Mouse (Mus musculus) naive thymus-derived CD4-positive, alpha-beta T cell, adult 2 months (primary cell): ENCODE results near the gene Itpr2.

ENCODE experiments used
- DNase-seq: peaks from one replicate; pipeline ENCODE4 v3.0.0-alpha.2; 2011; ENCODE audit warnings: low read depth

Gene Itpr2

DNA sequence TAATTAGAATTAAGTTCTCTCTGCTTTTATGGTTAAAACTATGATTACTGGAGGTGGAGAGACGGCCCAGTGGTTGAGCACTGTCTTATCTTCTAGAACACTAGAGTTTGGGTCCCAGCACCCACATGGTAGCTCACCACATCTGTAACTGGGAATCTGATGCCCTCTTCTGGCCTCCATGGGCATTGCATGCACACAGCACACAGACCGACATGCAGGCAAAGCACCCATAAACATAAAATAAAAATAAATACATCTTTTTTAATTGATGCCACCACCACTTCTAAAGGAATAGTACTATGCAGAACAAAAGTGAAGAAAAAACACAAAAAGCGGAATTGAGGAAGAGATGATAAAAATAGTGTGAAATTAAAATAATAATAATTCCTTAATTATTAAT lies 243.8 kb downstream of the Itpr2 start:
- DNase-seq = peak; percentile 18

DNA sequence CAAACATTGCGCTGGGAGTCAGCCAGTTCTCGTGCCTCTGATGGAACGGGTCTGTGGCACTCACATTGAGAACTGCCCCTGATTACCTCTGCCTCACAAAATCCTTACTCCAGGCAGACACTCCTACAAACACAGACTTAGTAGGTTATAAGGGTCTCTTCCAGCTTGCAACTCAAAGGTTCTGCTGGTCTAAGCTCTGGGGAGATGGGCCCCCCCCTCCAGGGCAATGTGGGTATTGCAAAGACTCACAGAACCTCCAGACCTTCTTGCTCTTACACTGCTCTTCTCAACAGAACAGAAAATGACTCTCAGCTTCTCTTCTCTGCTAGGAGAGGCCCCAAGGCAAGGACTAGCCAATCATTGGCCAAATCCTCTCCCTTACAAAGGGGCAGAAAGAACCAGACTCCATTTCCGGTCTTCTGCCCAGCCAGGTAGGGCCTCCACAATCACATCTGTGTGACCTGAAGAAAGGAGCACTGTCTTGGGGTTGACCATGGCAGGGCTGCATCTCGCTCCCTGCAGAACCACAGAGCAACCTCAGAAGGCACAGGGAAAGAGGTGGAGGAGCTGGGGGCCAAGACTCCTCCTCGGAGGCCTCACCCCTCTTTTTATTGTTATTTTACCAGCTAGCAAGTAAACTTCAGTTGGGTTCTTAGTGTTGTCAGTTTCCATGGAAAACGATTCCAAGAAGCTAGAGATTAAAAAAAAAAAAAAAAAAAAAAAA lies 244.9 kb downstream of the Itpr2 start:
- peak; percentile 20 for DNase-seq

DNA sequence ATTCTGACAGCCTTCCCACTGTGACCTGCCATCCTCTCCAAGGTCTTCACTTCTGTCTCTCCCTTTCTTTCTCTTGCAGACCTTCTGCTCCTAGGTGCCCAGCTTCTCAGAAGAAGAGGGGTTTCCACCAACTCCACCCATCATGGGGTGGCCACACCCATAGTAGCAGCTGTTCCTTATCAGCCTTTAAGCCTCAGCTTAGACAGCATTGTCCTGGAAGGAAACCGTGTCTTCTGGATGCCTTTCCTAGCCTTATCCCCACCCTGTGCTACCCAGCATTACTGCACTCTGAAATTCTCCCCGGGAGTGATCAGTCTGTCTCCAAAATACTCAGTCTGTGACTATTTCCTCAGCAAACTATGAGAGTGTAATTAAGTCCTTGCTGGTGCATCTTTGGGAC lies 245.6 kb downstream of the Itpr2 start:
- no peak for DNase-seq

DNA sequence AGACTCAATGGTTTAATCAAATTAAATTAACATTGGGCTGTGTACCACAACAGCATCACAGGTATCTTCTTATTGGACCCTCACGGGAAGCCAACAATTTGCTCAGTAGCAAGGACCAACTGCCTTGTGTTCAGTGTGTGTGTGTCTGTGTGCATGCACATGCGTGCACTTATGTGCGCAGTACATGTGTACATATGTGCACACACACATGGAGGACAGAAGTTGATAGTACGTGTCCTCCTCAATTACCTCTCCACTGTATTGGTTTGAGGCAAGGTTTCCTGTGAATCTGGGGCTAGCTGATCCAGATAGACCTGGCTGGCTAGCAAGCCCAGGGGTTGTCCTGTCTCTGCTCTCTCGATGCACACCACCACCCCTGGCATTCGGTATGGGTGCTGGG lies 246.4 kb downstream of the Itpr2 start:
- DNase-seq = no peak

DNA sequence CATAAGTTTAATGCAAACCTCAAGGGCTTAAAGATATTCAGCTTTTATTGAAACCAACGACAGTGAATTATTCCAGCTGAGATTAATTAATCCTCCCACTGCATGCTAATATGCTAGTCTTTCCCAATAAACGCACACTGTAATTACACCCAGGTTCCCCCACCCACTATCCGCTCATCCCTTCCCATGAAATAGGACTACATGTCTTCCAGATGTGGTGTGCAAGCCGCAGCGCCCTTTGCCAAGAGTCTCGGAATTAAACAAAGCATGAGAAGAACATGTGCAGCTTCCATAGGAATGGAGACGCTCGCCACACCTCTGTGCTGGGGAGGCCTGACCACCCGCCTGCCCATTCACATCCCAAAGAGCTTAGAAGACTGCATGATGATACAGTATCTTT lies 247.1 kb downstream of the Itpr2 start:
- DNase-seq = no peak

DNA sequence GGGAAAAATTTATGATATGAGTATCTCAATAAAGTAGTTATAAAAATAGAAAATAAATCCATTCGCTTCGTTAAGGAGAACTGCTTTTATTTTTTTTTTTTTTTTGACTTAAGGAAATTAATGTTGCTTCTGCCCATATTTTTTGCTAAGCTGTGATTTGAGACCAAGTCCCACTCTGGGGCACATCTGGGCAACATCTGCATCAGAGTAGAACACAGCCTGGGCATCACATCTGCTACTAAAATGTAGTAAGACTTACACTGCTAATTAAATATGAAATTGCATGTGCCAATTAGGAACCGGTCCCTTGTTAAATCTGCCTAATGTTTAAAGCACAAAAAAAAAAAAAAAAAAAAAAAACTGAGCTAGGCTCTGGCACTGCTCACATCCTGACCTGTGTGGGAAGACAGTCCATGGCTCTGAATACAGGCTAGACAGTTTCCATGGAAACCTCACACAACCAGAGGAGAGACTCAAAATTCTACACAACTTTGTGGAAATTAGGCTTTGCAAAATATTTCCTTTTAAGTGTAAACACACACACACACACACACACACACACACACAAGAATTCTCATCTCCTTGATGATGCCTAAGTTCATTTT lies 247.7 kb downstream of the Itpr2 start:
- no peak for DNase-seq

DNA sequence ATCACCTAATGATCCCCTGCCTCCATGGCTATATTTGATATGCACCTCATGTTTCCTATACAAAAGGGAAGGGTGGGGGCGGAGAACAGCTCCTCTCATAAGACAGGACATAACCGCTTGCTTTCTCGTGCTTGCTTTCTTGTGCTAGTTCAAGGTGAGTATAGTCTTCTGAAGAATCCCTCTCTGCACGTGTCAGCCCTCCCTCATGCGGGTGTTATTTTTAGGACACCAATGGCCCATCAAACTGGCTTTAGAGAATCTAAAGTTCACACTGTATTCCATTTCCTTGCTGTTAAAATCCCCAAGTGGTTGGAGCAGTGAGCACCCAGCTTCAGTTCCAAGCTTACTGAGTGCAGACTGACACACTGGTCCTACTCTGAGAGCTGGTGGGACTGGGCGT lies 252.9 kb downstream of the Itpr2 start:
- DNase-seq = no peak

DNA sequence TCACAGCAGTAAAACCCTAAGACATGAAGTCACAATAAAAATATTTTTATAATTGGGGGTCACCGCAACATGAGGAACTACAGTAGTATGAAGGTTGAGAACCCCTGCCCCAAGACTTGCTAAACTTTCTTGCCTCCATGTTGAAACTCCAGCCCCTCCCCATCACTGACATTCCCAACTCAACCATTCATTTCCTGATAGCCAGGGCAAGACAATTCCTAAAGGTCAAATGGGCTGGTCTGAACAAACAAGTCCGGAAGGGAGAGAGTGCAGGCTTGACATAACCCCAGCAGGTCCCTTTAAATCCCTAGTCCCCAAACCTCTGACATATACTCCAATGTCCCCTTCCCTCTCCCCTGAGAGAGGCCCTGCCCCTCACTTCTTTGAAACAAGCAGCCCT lies 253.7 kb downstream of the Itpr2 start:
- DNase-seq = no peak

DNA sequence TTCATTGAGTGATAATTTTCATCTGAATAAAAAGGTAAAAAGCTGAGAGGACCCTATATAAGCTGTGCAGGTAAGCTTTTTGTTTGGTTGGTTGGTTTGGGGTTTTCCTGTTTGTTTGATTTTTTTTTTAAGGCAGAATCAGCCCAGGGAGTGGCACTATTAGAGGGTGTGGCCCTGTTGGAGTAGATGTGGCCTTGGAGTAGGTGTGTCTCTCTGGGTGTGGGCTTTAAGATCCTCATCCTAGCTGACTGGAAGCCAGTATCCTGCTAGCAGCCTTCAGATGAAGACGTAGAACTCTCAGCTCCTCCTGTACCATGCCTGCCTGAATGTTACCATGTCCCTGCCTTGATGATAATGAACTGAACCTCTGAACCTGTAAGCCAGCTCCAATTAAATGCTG lies 254.1 kb downstream of the Itpr2 start:
- DNase-seq = no peak

DNA sequence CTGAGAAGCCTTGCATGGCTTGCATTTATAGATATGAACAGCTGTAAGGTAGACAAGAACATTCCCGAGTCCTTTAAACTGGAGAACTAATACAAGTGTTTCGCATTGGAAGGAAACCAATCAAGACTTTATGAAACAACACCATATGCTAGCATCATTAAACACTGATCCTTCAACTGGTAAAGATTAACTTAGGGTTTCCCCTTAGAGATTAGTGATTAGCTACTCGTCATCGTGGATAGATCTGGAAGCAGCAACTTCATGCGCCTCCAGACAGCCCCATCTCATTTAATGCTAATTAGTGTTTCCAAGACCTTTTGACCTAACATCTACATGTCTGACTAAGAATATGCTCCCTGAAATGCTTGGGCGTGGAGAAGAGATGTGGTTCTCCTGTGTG lies 255.7 kb downstream of the Itpr2 start:
- no peak for DNase-seq

DNA sequence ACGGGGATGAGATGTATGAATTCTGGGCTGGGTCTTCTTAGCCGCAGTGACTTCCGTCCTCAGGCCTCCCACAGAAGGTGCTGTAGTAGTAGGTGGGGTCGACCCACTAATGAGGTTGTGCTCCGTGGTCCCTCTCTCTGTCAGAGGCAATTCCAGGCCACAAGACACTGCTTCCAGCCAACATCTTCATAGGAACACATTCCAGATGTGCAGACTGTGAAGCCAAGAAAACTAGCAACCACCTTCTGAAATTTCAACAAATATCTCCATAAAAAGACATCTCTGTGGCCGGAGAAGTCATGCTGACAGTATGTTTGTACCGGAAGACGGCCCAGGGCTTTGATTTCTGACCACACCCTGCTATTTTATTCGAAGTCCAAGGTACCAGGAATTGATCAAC lies 256.1 kb downstream of the Itpr2 start:
- DNase-seq = no peak

DNA sequence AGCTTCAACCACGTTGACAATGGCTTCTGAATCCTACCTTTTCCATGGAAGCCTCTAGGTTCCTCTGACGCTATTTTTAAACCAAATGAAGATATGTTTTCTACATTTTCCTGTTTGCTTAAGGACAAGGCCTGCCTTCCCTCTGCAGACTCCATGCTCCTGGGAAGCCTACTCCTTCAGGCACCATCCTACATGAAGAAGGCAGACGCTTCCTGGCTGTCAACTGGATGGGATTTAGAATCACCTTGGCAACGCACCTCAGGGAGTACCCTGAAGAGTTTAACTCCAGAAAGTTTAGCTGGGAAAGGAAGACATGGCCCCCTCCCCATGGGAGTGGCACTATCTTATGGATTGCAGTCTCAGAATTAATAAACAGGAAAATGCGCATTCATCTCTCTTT lies 259.0 kb downstream of the Itpr2 start:
- DNase-seq = no peak

DNA sequence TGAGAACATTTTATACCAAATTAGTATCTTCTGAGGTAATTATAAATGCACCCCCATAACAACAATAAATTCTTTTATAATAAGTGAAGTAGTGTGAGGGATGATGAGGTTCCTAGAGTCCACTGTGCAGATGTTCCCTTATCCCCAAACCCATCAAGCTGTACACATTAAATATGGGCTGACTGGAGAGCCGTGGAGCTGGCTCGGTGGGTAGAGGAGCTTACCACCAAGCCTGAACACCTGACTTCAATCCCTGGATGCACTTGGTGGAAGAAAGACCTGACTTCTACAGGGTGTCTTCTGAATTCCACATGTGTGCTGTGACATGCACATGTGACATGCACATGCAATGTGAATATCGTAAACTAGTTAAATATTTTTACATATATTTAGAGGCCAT lies 260.7 kb downstream of the Itpr2 start:
- no peak for DNase-seq

DNA sequence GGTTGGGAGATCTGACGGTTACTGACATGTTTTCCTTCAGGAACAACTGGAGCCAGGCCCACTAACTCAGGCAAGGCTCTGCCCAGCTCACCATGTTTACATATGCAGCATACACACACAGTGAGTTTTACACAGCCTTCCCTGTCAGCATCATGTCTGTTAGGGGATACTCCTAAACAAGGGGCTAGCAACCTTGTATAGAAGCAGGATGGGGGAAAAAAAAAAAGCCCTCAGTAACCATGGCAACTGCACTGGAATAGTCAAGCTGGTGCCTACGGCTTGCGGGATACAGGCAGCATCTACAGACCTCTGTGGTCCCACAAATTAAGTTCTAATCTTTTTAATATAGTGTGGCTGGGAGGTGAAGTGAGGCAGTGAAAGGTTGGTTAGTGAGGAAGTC lies 266.9 kb downstream of the Itpr2 start:
- no peak for DNase-seq

DNA sequence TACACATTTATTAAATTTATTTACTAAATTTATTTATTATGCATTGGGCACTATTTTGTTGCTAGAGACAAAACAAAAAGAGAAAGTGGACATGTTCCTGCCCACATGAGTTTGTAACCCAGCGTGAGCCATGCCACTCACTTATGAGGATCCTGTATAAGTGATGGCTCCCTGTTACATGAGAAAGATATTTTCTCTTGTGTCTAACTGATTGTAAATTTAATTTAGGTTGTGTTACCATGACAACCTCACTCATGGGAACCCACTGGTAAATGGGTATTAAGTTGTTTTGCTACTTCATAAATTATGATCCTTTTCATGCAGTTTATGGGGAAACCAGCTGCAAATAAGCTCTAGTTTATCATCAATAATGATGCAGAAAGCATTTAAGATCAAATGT lies 267.6 kb downstream of the Itpr2 start:
- DNase-seq = no peak

DNA sequence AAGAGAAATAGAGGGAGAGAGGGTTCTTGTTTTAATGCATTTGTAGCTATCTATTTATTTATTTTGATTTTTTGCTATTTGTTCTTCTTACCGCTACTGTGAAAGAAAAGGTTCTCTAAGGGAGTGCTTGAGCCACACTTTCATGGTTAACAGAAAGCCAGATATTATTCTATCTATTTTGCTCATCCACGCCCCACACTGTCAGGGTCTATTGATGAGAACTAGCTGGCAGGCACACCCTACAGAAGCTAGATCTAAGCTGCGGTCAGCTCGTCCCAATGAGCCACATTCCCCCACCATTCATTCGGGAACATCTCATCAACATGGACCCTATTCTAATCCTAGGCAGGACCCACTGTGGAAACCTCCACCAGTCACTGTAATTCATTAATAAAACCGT lies 271.1 kb downstream of the Itpr2 start:
- no peak for DNase-seq

DNA sequence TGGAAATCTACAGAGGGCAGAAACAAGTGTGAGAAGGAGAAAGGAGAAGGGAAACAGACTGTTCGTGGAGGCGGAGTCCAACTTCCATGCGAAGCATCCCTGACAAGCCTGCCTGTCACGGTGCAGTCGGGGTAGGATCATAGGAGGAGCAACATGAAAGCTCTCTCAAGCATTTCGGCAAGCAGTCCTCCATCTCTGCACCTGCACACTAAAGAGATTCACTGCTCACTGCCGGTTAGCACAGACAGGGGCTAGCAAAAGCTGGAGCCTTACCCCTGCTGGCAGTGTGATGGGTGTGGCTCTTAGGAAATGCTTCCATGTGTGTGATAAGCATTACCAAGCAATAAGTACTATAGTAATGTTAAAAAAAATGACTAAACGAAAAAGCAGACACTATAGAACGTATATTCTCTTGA lies 271.6 kb downstream of the Itpr2 start:
- DNase-seq = no peak

DNA sequence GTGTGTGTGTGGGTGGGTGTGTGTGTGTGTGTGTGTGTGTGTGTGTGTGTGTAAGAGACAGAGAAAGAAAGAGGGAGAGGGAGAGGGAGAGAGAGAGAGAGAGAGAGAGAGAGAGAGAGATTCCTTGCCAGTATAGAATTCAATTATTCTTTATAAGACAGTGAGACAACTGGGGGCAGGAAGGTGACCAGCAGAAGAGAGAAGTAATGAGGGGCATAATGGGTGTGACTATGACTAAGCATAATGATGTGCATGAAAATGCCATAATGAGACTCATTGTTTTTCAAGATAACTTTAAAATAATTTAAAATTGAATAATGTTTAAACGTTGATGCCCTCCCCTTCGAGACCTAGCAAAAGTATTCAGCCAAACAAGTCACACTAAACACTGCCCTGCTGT lies 272.1 kb downstream of the Itpr2 start:
- DNase-seq = no peak

DNA sequence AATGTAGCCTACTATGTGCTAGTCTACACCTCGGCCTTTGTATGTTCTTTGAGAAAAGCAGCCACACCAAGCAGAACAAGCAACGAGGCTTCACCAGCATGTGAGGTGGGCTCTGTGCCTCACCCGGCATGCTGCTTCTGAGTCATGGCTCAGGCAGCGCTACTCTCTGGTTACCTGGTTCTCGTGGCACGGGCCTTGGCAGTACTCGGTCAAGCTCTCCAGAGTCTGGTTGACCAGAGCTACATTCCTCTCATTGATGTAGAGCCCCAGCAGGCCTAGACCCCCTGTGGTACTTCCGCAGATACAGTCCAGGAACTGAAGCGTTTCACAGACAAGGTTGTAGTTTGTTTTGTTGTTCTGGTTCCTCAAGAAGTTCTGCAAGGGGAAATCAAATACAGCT lies 272.5 kb downstream of the Itpr2 start:
- no peak for DNase-seq

DNA sequence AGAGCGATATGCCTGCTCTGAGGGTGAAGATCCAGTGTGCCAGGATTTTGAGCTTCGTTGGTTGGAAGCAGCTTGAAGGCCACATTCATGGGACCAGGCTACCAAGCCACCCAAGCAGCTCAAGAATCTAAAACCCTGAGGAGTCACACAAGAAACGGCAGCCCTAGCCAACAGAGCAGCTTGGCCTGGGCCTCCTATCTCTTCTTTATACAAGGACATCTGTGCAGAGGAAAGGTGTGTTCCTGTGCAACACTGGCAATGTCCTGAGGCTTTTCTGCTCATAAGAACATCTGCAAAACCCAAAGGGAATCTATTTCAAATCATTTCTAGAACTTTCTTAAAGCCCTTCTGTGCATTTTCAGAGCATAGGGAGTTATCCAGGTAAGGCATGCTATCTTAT lies 274.0 kb downstream of the Itpr2 start:
- DNase-seq = no peak

DNA sequence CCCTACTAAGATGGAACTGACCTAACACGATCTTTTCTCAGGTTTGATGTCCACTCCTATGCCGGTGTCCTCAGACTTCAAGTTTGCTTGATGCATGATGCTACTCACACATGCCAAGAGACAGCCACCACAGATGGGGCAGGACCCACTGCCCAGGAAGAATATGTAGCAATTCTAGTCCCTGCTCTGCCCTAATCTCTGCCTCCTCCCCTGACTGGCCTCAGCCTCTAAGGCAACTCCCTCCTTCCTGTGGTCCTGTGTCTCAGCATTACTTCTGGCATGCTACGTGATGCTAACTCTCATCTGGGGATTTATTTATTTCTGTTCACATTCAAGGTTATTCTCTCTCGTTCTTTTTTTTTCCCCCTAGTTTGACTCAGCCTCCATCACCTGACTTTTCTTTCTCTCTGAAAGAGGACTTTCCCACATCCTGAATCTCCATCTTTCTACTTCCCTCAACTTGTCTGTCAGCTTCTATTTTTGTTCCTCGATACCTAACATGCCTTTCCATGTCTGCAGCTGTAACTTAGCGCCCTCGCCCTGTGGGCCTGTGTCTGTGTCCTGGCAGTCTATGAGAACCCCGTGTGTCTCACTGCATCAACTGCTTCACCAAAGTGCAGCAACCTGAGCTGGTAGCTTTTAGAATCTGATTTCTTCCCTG lies 279.5 kb downstream of the Itpr2 start:
- peak; percentile 8 for DNase-seq

DNA sequence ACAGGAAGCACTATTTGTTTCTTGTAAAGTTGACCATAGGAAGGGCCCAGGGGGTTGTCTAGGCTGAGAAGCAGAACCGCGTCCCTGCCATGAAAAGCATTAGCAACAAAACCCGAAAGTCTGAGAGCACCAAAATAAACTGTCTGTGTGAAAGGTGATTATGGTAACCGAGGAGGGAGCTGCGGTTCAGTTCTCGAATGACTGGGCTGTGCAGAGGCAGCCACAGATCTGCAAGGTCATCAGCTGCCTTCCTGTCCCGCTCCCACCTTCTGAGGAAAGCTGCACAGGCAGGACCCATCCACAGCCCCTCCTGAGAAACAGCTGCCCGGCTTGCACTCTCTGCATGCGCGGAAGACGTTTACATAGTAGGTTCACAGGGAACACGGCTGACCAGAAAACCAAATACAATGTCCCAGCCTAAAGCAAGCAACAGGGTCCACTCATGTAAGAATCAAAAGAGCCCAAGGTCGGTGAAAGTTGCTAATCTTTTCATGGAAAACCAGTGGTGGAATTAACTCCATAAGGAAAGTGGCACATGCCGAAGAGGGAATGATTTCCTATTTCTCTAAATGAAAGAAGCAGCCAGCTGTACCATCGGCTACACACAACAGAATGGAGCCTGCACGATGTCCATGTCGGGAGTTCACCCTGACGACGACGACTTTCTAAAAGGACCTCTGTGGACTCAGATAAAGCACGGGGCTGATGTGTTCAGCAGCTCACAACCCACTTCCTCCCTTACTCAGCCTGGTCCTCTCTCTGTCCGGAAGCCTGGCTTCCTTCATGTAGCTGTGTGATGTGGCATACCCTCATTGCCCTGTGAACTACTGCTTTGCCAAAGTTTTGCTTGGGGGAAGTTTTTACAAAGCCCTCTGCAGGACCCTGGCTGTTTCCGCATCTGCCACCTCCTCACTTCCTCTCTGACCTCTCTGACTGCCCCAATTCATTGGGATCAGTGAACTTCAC lies 280.4 kb downstream of the Itpr2 start:
- peak; percentile 71 for DNase-seq

DNA sequence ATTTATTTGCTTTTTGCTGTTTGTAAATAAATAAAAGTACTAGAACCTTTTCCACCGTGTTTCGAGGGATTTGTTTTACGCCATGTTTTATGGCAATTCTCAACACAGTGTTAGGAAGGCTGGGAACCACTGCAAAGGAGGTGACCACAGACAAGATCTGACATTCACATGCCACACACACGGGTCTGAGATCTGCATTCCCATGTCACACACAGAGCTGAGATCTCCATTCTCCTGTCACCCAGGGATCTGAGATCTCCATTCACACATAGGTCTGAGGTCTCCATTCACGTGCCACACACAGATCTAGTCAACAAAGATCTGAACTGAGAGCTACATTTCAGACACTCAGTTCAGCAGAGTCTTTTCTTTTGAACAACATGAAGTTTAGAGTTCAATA lies 282.0 kb downstream of the Itpr2 start:
- DNase-seq = no peak
